Mouse (Mus musculus) heart, postnatal 0 days (tissue): ENCODE measurements around the gene Prkcz. TPM values are rescaled to one million over a fixed set of nuclear protein-coding genes. Genes with fewer than 3 reads are reported as not detected.

Experiments
- ATAC-seq: fragments of 200-750 bp; cut with Nextera tagmentation; 2 replicates; pipeline ENCODE4 v1.8.0; 2017; ENCODE audit warnings: low read depth, moderate number of reproducible peaks, moderate library complexity; ENCODE audit not compliant: insufficient read depth
- DNase-seq: peaks from one replicate; pipeline ENCODE4 v3.0.0-alpha.2; 2016; ENCODE audit warnings: low spot score
- H3K27ac ChIP-seq: fragments of 300-500 bp; sonication (generic); 2 replicates; pipeline ENCODE4 v1.5.1; 2014; ENCODE audit warnings: low read depth, mild to moderate bottlenecking
- H3K27me3 ChIP-seq: fragments of 300-500 bp; sonication (generic); 2 replicates; pipeline ENCODE4 v1.6.1; 2014; ENCODE audit warnings: low read length, mixed read lengths; ENCODE audit not compliant: control insufficient read depth, insufficient read depth
- H3K36me3 ChIP-seq: fragments of 300-500 bp; sonication (generic); replicated peaks from 2 replicates; pipeline ENCODE4 v1.6.1; 2014; ENCODE audit warnings: low read length, mixed read lengths; ENCODE audit not compliant: control insufficient read depth, insufficient read depth
- H3K4me1 ChIP-seq: fragments of 300-500 bp; sonication (generic); 2 replicates; pipeline ENCODE4 v1.6.1; 2014; ENCODE audit warnings: antibody characterized with exemption; ENCODE audit not compliant: control insufficient read depth, insufficient read depth
- H3K4me2 ChIP-seq: fragments of 300-500 bp; sonication (generic); 2 replicates; pipeline ENCODE4 v1.6.1; 2014; ENCODE audit warnings: low read depth, mild to moderate bottlenecking, low read length, moderate library complexity
- H3K4me3 ChIP-seq: fragments of 300-500 bp; sonication (generic); 2 replicates; pipeline ENCODE4 v1.5.1; 2014; ENCODE audit warnings: low read depth, low read length
- H3K9ac ChIP-seq: fragments of 300-500 bp; sonication (generic); replicated peaks from 2 replicates; pipeline ENCODE4 v1.6.1; 2014; ENCODE audit warnings: low read depth, low read length, mixed read lengths
- H3K9me3 ChIP-seq: fragments of 300-500 bp; sonication (generic); replicated peaks from 2 replicates; pipeline ENCODE4 v1.6.1; 2016; ENCODE audit warnings: low read length; ENCODE audit not compliant: control insufficient read depth
- CTCF ChIP-seq: IDR thresholded peaks from 2 replicates; pipeline ENCODE4 v1.5.1; 2016; ENCODE audit warnings: antibody characterized with exemption, control low read depth, low read depth
- EP300 ChIP-seq: IDR thresholded peaks from 2 replicates; pipeline ENCODE4 v1.6.1; 2016; ENCODE audit warnings: antibody characterized with exemption, low read depth
- WGBS: fragments of 180-500 bp; shearing (Covaris S2); extraction: QIAGEN DNeasy Blood & Tissue Kit; methylation state at CpG from one replicate; pipeline ENCODE4 v1.1.7; 2014; 5-methylcytosine and 5-hydroxymethylcytosine counted together
- polyA plus RNA-seq: library from polyadenylated mRNA; unstranded; fragments of >200 nt; fragmentation: Nextera tagmentation; extraction: Ambion mirVana; gene quantifications from 2 replicates; pipeline ENCODE4 v1.2.1, GENCODE M21; 2015
- total RNA-seq: library from RNA; depleted of rRNA; stranded (reverse); fragments of >200 nt; gene quantifications from 2 replicates; pipeline ENCODE4 v1.2.3, GENCODE M21; 2014; ENCODE audit warnings: low replicate concordance

Prkcz gene
- total and polyA plus RNA-seq, 2 experiments from 2014 or later: 2.7 to 4.8 TPM

DNA sequence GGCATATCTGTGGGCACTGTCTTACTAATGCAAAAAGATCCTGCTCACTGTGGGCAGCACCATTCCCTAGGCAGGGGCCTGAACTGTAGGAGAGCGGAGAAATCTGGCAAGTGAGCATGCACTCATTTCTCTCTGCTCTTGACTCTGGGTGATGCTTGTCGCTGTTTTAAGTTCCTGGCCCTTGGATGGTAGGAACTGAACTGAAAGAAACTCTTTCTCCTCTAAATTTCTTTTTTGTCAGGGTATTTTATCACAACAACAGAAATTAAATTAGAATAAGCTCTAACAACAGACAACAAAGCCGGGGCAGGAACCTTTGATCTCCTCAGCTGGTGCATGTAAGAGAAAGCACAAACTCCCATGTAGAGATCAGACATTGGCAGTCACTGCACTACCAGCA is 46.1 kb downstream of the Prkcz start:
- no peaks in the 10 kb centered on the region for H3K36me3 ChIP-seq
- no peak overlapping the region for H3K27ac ChIP-seq
- no peak overlapping the region for H3K4me2 ChIP-seq
- no peak for ATAC-seq
- WGBS: 83% methylated on average over 3 of the region's 3 CpGs
- DNase-seq: no peak
- no peaks in the 10 kb centered on the region for H3K9me3 ChIP-seq
- no peak overlapping the region for H3K9ac ChIP-seq
- no peak overlapping the region for H3K4me3 ChIP-seq
- H3K4me1 ChIP-seq: no peaks in the 10 kb centered on the region
- TF ChIP-seq CTCF (no peak), EP300 (no peak)
- H3K27me3 ChIP-seq: peaks cover 3% of the 10 kb centered on the region; the same call in 1 of the 2 replicates

DNA sequence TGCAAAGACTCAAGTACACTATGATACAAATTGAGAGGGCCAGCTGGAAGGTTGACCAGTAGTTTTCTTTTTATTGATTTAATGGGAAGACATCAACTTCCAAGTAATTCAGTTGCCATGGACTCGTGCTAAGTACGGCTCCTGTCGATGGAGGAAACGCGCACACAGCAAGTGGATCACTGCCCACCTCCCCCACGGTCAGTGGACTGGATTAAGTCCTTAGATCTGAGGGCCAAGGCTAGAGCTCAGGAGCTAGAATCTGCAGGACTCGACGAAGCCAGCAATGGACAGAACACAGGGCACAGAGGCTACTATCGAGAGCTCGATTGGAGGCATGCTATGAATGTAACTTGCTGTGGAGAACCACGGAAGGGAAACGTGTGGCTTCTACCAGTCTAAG is 52.5 kb downstream of the Prkcz start:
- ATAC-seq (no peak), DNase-seq (no peak)
- peaks cover 5% of the 10 kb centered on the region; the same call in 1 of the 2 replicates for H3K4me1 ChIP-seq
- no peak overlapping the region for H3K4me3 ChIP-seq
- H3K9ac ChIP-seq: no peak overlapping the region
- no peak overlapping the region for H3K27ac ChIP-seq
- no peaks in the 10 kb centered on the region for H3K36me3 ChIP-seq
- H3K4me2 ChIP-seq: no peak overlapping the region
- peaks cover 15% of the 10 kb centered on the region; the same call in 1 of the 2 replicates for H3K27me3 ChIP-seq
- no peak for TF ChIP-seq EP300
- TF ChIP-seq CTCF: no peak
- H3K9me3 ChIP-seq: no peaks in the 10 kb centered on the region
- 87% methylated on average over 12 of the region's 12 CpGs for WGBS

DNA sequence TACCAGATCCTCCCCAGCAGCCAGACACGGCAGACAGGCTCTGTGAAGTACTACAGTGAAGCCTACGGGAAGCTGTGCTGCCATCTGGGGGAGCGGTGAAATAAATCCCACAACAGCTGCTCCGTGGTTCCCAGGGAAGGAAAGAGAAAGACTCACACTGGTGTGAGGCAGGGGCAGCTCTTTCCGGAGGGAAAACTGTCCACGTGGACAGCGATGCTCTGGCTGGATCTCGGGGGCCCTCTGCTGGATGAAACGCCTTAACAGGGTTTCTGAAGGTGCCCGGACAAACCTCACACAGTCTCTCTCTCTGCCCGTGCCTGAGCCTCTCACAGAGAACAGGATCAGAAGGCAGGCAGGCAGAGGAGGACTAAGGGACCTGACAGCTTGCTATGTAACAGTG is 53.1 kb downstream of the Prkcz start:
- Histone ChIP-seq H3K9me3 (no peaks in the 10 kb centered on the region), H3K27me3 (peaks cover 15% of the 10 kb centered on the region; the same call in 1 of the 2 replicates), H3K4me3 (no peak overlapping the region), H3K9ac (no peak overlapping the region), H3K4me2 (peak overlapping the region; percentile 16; the same call in 1 of the 2 replicates), H3K4me1 (peaks cover 5% of the 10 kb centered on the region; the same call in 1 of the 2 replicates), H3K27ac (no peak overlapping the region), H3K36me3 (no peaks in the 10 kb centered on the region)
- TF ChIP-seq EP300 (no peak), CTCF (peak; percentile 86)
- WGBS: under 1% methylated on average over 11 of the region's 11 CpGs
- peak; percentile 85 for ATAC-seq
- DNase-seq: peak; percentile 87

DNA sequence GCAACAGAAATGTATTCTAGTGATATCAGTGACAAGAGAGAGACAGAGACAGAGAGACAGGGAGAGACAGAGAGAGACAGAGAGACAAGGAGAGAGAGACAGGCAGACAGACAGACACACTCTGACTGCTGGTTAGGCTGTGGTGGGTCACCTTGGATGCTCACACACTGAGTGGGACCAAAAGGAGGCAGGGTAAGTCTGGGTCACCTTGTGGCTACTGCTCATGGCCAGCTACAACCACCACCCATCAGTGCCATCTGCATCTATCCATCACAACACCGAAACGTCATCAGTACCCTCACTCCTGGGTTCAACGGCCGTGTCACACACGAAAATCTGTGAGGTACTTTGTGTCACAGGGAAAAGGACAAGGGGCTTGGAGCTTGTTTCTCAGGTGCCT is 53.6 kb downstream of the Prkcz start:
- Histone ChIP-seq H3K27ac (no peak overlapping the region), H3K4me3 (no peak overlapping the region)

DNA sequence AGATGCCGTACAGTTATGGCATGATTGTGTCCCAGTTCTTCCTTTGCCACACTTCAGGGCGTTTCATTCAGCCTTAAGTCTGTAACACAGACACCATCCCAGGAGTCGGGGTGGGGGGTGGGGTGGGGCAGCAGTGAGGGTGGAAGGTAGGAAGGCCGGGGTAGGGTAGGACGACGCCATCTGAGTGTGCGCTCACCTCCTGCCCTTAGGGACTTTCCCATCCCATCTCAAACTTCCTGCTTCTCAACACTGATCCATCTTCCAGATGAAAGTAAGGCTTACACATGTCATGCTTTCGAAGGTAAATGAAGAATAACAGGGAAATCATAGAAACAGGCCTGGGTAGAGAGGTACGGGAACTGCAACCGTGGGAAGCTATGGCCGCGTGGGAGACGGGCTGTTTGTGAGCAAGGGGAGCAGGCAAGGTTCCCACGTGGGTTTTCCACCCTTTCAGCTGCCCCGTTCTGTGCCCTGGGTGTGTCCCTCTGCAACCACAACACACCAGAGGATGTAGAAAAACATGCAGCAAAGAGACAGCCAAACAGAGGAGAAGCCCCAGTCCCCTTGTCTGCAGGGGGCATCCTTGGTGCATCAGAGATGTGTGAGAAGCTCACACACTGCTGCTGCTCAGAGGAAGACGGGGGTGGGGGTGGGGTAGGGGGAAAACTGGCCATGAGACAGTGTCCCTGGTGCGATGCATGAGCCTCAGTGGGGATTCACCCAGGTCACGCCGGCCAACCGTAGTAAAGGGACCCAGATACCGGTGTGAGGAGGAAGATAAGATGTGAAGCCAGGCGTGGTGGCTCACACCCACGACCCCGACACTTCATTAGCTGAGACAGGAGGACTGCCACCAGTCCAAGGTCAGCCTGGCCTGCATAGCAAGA is 54.6 kb downstream of the Prkcz start:
- Histone ChIP-seq H3K9me3 (no peaks in the 10 kb centered on the region), H3K9ac (no peak overlapping the region), H3K4me2 (no peak overlapping the region), H3K27me3 (peaks cover 15% of the 10 kb centered on the region; the same call in 1 of the 2 replicates), H3K36me3 (no peaks in the 10 kb centered on the region), H3K4me3 (no peak overlapping the region), H3K4me1 (peaks cover 5% of the 10 kb centered on the region; the same call in 1 of the 2 replicates), H3K27ac (no peak overlapping the region)
- DNase-seq (no peak), ATAC-seq (no peak)
- TF ChIP-seq CTCF: no peak
- TF ChIP-seq EP300: no peak
- WGBS: 37% methylated on average over 24 of the region's 24 CpGs

More for the DNA sequence above, 53.6 kb downstream of the Prkcz start:
- ATAC-seq: no peak
- no peak overlapping the region for H3K9ac ChIP-seq
- no peak for DNase-seq
- no peaks in the 10 kb centered on the region for H3K9me3 ChIP-seq
- H3K27me3 ChIP-seq: peaks cover 15% of the 10 kb centered on the region; the same call in 1 of the 2 replicates
- WGBS: 64% methylated on average over 5 of the region's 5 CpGs
- H3K36me3 ChIP-seq: no peaks in the 10 kb centered on the region
- peaks cover 5% of the 10 kb centered on the region; the same call in 1 of the 2 replicates for H3K4me1 ChIP-seq
- H3K4me2 ChIP-seq: peak overlapping the region; percentile 16; the same call in 1 of the 2 replicates
- TF ChIP-seq CTCF: no peak
- no peak for TF ChIP-seq EP300
